Mouse (Mus musculus): ENCODE measurements around the gene Fam53b. TPM values are rescaled to one million over a fixed set of nuclear protein-coding genes. Genes with fewer than 3 reads are reported as not detected.

Gene Fam53b
- total and polyA plus RNA-seq, 2 experiments from 2014 or later: 9.4 to 17.3 TPM

GRCm38 (mm10) chr7:132703515-132704309 is 110.0 kb downstream of the Fam53b start:
- Histone ChIP-seq H3K36me3 (ENCODE audit: insufficient read depth, low read length) (no peaks in the 10 kb centered on the region), H3K27me3 (ENCODE audit: insufficient read depth, low read length) (no peaks in the 10 kb centered on the region), H3K4me2 (ENCODE audit: low read depth, low read length, poor library complexity, severe bottlenecking) (no peak overlapping the region), H3K27ac (ENCODE audit: low read depth, low read length) (no peak overlapping the region), H3K4me3 (ENCODE audit: low read depth, low read length) (no peak overlapping the region), H3K4me1 (ENCODE audit: insufficient read depth, low read length) (no peaks in the 10 kb centered on the region), H3K9ac (replicated peaks; ENCODE audit: low read length, poor library complexity, severe bottlenecking) (no peak overlapping the region), H3K9me3 (ENCODE audit: low read length) (no peaks in the 10 kb centered on the region)
- DNase-seq (ENCODE audit: low spot score) (no peak), ATAC-seq (ENCODE audit: low FRiP score) (no peak)
- no peak for TF ChIP-seq CTCF (IDR thresholded peaks at IDR 0.05)
- 82% methylated on average over 9 of the region's 9 CpGs for WGBS

GRCm38 (mm10) chr7:132702492-132703070 is 111.1 kb downstream of the Fam53b start:
- 77% methylated on average over 5 of the region's 5 CpGs for WGBS
- Histone ChIP-seq H3K9me3 (ENCODE audit: low read length) (no peaks in the 10 kb centered on the region), H3K9ac (replicated peaks; ENCODE audit: low read length, poor library complexity, severe bottlenecking) (no peak overlapping the region), H3K4me1 (ENCODE audit: insufficient read depth, low read length) (no peaks in the 10 kb centered on the region), H3K27me3 (ENCODE audit: insufficient read depth, low read length) (no peaks in the 10 kb centered on the region), H3K4me3 (ENCODE audit: low read depth, low read length) (no peak overlapping the region), H3K4me2 (ENCODE audit: low read depth, low read length, poor library complexity, severe bottlenecking) (no peak overlapping the region), H3K27ac (ENCODE audit: low read depth, low read length) (no peak overlapping the region), H3K36me3 (ENCODE audit: insufficient read depth, low read length) (no peaks in the 10 kb centered on the region)
- DNase-seq (ENCODE audit: low spot score) (no peak), ATAC-seq (ENCODE audit: low FRiP score) (no peak)
- no peak for TF ChIP-seq CTCF (IDR thresholded peaks at IDR 0.05)

DNA sequence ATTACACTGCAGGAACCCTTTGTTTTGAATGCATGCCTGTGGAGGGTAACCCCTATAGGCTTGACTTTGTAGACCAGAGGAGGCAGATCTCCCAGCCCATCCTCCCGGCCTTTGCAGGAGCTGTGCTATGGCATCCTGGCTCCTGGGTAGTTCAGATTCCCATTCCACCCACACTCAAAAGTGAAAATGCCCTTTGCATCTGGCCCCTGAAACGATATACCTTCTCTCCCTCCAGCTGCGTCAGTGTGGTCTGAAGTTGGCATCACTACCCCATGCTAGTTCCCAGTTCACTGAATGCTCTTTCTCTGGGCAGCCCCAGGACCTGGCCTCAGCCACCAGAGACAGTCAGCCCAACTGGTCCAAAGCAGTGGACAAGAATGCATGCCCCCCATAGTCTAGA is 111.7 kb downstream of the Fam53b start:
- Histone ChIP-seq H3K9me3 (ENCODE audit: low read length) (no peaks in the 10 kb centered on the region), H3K27me3 (ENCODE audit: insufficient read depth, low read length) (no peaks in the 10 kb centered on the region), H3K4me3 (ENCODE audit: low read depth, low read length) (no peak overlapping the region), H3K4me2 (ENCODE audit: low read depth, low read length, poor library complexity, severe bottlenecking) (no peak overlapping the region), H3K36me3 (ENCODE audit: insufficient read depth, low read length) (no peaks in the 10 kb centered on the region), H3K9ac (replicated peaks; ENCODE audit: low read length, poor library complexity, severe bottlenecking) (no peak overlapping the region), H3K27ac (ENCODE audit: low read depth, low read length) (no peak overlapping the region), H3K4me1 (ENCODE audit: insufficient read depth, low read length) (no peaks in the 10 kb centered on the region)
- 91% methylated on average over 3 of the region's 3 CpGs for WGBS
- ATAC-seq (ENCODE audit: low FRiP score) (no peak), DNase-seq (ENCODE audit: low spot score) (no peak)
- TF ChIP-seq CTCF (IDR thresholded peaks at IDR 0.05): no peak

- Histone ChIP-seq H3K4me2 (ENCODE audit: low read depth, low read length, poor library complexity, severe bottlenecking) (no peak overlapping the region), H3K4me3 (ENCODE audit: low read depth, low read length) (no peak overlapping the region), H3K27me3 (ENCODE audit: insufficient read depth, low read length) (no peaks in the 10 kb centered on the region), H3K36me3 (ENCODE audit: insufficient read depth, low read length) (no peaks in the 10 kb centered on the region), H3K27ac (ENCODE audit: low read depth, low read length) (no peak overlapping the region), H3K4me1 (ENCODE audit: insufficient read depth, low read length) (no peaks in the 10 kb centered on the region), H3K9me3 (ENCODE audit: low read length) (no peaks in the 10 kb centered on the region), H3K9ac (replicated peaks; ENCODE audit: low read length, poor library complexity, severe bottlenecking) (no peak overlapping the region)
- DNase-seq (ENCODE audit: low spot score): no peak
- TF ChIP-seq CTCF (IDR thresholded peaks at IDR 0.05): no peak
- no peak for ATAC-seq (ENCODE audit: low FRiP score)
- WGBS: 90% methylated on average over 3 of the region's 3 CpGs
Measured at GRCm38 (mm10) chr7:132701412-132701811, 112.3 kb downstream of the Fam53b start.

DNA sequence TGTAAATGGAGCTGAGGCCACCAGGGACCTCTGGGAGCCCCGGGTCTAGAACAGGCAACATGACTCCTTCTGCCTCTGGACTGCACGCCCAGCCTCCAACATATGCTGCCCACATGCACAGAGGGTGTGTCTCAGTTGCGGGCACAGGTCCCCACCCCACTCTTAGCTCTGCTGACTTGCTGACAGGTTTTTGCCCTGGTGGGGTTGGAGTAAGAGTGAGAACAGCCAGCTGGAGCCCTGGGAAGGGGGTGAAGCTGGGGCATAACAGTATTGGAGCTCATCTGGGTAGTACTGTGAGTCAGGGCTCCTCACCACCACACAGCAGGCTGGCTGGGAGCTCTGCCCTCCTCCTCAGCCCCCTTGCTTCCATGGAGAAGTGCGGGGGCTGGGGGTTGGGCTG is 113.6 kb downstream of the Fam53b start:
- no peak overlapping the region for H3K9ac ChIP-seq (replicated peaks; ENCODE audit: low read length, poor library complexity, severe bottlenecking)
- no peaks in the 10 kb centered on the region for H3K9me3 ChIP-seq (ENCODE audit: low read length)
- 93% methylated on average over 4 of the region's 4 CpGs for WGBS
- no peak for TF ChIP-seq CTCF (IDR thresholded peaks at IDR 0.05)
- H3K36me3 ChIP-seq (ENCODE audit: insufficient read depth, low read length): no peaks in the 10 kb centered on the region
- no peak overlapping the region for H3K27ac ChIP-seq (ENCODE audit: low read depth, low read length)
- no peaks in the 10 kb centered on the region for H3K4me1 ChIP-seq (ENCODE audit: insufficient read depth, low read length)
- H3K4me2 ChIP-seq (ENCODE audit: low read depth, low read length, poor library complexity, severe bottlenecking): no peak overlapping the region
- no peaks in the 10 kb centered on the region for H3K27me3 ChIP-seq (ENCODE audit: insufficient read depth, low read length)
- DNase-seq (ENCODE audit: low spot score) (no peak), ATAC-seq (ENCODE audit: low FRiP score) (no peak)
- no peak overlapping the region for H3K4me3 ChIP-seq (ENCODE audit: low read depth, low read length)

- Histone ChIP-seq H3K4me2 (ENCODE audit: low read depth, low read length, poor library complexity, severe bottlenecking) (no peak overlapping the region), H3K27me3 (ENCODE audit: insufficient read depth, low read length) (no peaks in the 10 kb centered on the region), H3K4me1 (ENCODE audit: insufficient read depth, low read length) (no peaks in the 10 kb centered on the region), H3K36me3 (ENCODE audit: insufficient read depth, low read length) (no peaks in the 10 kb centered on the region), H3K4me3 (ENCODE audit: low read depth, low read length) (no peak overlapping the region), H3K9ac (replicated peaks; ENCODE audit: low read length, poor library complexity, severe bottlenecking) (no peak overlapping the region), H3K27ac (ENCODE audit: low read depth, low read length) (no peak overlapping the region), H3K9me3 (ENCODE audit: low read length) (no peaks in the 10 kb centered on the region)
- TF ChIP-seq CTCF (IDR thresholded peaks at IDR 0.05): no peak
- ATAC-seq (ENCODE audit: low FRiP score) (no peak), DNase-seq (ENCODE audit: low spot score) (no peak)
Measured at GRCm38 (mm10) chr7:132699639-132700038, 114.0 kb downstream of the Fam53b start.
